Mouse (Mus musculus) forebrain, embryonic 11.5 days (tissue): ENCODE measurements around the gene Csnk2b. TPM values are rescaled to one million over a fixed set of nuclear protein-coding genes. Genes with fewer than 3 reads are reported as not detected.

Experiments
- ATAC-seq: fragments of 200-750 bp; cut with Nextera tagmentation; replicated peaks from 2 replicates; pipeline ENCODE4 v1.8.0; 2017; ENCODE audit warnings: moderate TSS enrichment; ENCODE audit not compliant: low FRiP score
- DNase-seq: peaks from one replicate; pipeline ENCODE4 v3.0.0-alpha.2; 2017; ENCODE audit warnings: low spot score
- H3K27ac ChIP-seq: fragments of 300-500 bp; sonication (generic); 2 replicates; pipeline ENCODE4 v1.5.1; 2014; ENCODE audit warnings: low read depth, low read length
- H3K27me3 ChIP-seq: fragments of 300-500 bp; sonication (generic); 2 replicates; pipeline ENCODE4 v1.6.1; 2014; ENCODE audit warnings: mild to moderate bottlenecking, low read length, mixed read lengths; ENCODE audit not compliant: control insufficient read depth, insufficient read depth
- H3K36me3 ChIP-seq: fragments of 300-500 bp; sonication (generic); 2 replicates; pipeline ENCODE4 v1.6.1; 2014; ENCODE audit warnings: mild to moderate bottlenecking, low read length, moderate library complexity, mixed read lengths; ENCODE audit not compliant: control insufficient read depth, insufficient read depth
- H3K4me1 ChIP-seq: fragments of 300-500 bp; sonication (generic); replicated peaks from 2 replicates; pipeline ENCODE4 v1.6.1; 2014; ENCODE audit warnings: low read length, mixed read lengths; ENCODE audit not compliant: control insufficient read depth, insufficient read depth
- H3K4me2 ChIP-seq: fragments of 300-500 bp; sonication (generic); 2 replicates; pipeline ENCODE4 v1.6.1; 2014; ENCODE audit warnings: low read depth, mild to moderate bottlenecking, low read length, moderate library complexity, mixed read lengths; ENCODE audit not compliant: severe bottlenecking
- H3K4me3 ChIP-seq: fragments of 300-500 bp; sonication (generic); 2 replicates; pipeline ENCODE4 v1.5.1; 2014; ENCODE audit warnings: low read depth, low read length
- H3K9ac ChIP-seq: fragments of 300-500 bp; sonication (generic); 2 replicates; pipeline ENCODE4 v1.6.1; 2014; ENCODE audit warnings: low read length
- H3K9me3 ChIP-seq: fragments of 300-500 bp; sonication (generic); 2 replicates; pipeline ENCODE4 v1.6.1; 2016; ENCODE audit warnings: low read length, mixed read lengths; ENCODE audit not compliant: control insufficient read depth
- WGBS: fragments of 180-500 bp; shearing (Covaris S2); extraction: QIAGEN DNeasy Blood & Tissue Kit; methylation state at CpG from one replicate; pipeline ENCODE4 v1.1.7; 2014; 5-methylcytosine and 5-hydroxymethylcytosine counted together
- polyA plus RNA-seq: library from polyadenylated mRNA; unstranded; fragments of >200 nt; fragmentation: Nextera tagmentation; extraction: Ambion mirVana; gene quantifications from 2 replicates; pipeline ENCODE4 v1.2.1, GENCODE M21; 2014

Csnk2b gene
- polyA plus RNA-seq, 1 experiment from 2014 or later, result 296 TPM

DNA sequence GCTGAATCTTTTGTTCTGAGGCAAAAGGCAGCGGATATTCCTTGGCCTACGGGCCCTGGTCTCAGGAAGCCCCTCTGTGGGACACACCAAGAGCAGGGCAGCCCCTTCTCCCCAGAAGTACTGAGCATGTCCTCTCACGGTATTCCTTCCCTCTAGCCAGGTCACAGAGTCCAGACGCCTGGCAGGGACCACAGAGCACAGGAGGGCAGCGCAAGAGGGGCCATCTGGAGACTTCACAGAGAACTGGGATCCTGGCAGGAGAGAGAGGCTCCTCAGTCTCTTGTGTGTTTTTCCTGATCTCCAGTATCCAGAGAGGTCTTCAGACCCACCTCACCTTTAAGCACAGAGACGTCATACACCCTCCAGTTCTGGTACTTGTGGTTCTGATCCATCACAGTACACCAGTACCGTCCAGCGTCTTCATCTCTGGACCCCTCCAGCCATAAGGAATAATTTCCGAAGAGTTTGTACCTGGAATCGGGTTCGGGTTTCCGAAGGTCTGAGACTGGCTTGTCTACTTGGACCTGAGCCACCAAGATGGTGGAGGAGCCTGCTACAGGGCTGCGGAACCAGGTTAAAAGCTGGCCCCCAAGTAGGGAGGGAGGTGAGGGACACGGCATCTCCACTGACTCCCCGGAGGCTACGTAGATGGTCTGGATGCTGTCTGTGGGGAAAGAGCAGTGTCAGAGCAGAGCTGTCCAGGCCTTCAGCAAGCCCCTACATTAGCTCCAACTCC is 38.8 kb downstream of the Csnk2b start:
- Histone ChIP-seq H3K36me3 (no peaks in the 10 kb centered on the region), H3K27me3 (no peaks in the 10 kb centered on the region), H3K4me2 (no peak overlapping the region), H3K4me1 (no peaks in the 10 kb centered on the region), H3K9me3 (no peaks in the 10 kb centered on the region), H3K27ac (no peak overlapping the region), H3K4me3 (no peak overlapping the region), H3K9ac (no peak overlapping the region)
- 86% methylated on average over 16 of the region's 16 CpGs for WGBS
- no peak for ATAC-seq
- DNase-seq, result no peak

DNA sequence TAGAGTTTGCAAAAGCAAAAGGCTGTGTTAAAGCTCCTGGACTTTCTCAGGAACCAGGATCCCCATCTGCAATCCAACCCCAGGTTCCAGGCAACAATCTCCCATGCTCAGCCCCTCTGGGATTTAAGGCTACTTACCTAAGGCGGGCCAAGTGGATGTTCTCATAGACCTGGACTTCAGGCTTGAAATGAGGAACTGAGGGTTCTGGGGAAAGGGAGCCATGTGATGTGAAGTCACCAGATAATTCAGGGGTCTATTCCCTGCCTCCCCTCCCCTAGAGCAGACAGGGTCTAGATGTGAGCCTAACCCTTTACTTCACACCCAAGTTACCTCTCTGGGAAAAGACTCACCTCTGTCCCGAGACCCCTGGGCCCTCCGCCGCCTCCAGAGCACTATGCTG is 41.1 kb downstream of the Csnk2b start:
- Histone ChIP-seq H3K4me1 (peaks cover 11% of the 10 kb centered on the region; the same call in 1 of the 2 replicates), H3K9ac (no peak overlapping the region)
- 74% methylated on average over 4 of the region's 4 CpGs for WGBS

DNA sequence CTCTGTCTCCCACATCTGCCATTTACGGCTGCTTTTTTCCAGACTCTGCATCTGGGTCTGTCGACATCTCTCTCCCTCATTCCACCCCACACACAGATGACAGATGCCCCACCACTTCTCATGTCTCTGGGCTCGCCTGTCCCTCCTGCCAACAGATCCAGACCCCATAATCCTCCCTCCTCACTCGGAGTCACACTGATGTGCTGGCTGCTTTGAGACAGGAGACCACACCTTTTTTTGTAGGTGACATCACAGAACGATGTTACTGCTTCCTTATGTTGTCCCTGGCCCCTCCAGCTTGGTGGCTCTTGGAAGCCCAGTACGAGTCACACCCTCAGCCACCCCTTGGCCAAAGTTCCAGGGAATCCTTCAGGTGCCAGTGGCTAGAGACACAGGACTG is 41.6 kb downstream of the Csnk2b start:
- Histone ChIP-seq H3K36me3 (no peaks in the 10 kb centered on the region), H3K4me1 (peaks cover 11% of the 10 kb centered on the region; the same call in 1 of the 2 replicates), H3K27me3 (no peaks in the 10 kb centered on the region), H3K4me3 (no peak overlapping the region), H3K27ac (no peak overlapping the region), H3K9ac (no peak overlapping the region), H3K4me2 (no peak overlapping the region), H3K9me3 (no peaks in the 10 kb centered on the region)
- 66% methylated on average over 6 of the region's 6 CpGs for WGBS
- no peak for DNase-seq
- no peak for ATAC-seq

More for the DNA sequence above, 41.1 kb downstream of the Csnk2b start:
- no peak overlapping the region for H3K4me2 ChIP-seq
- H3K27ac ChIP-seq, result no peak overlapping the region
- H3K9me3 ChIP-seq, result no peaks in the 10 kb centered on the region
- H3K36me3 ChIP-seq, result no peaks in the 10 kb centered on the region
- no peaks in the 10 kb centered on the region for H3K27me3 ChIP-seq
- DNase-seq (no peak), ATAC-seq (no peak)
- no peak overlapping the region for H3K4me3 ChIP-seq

DNA sequence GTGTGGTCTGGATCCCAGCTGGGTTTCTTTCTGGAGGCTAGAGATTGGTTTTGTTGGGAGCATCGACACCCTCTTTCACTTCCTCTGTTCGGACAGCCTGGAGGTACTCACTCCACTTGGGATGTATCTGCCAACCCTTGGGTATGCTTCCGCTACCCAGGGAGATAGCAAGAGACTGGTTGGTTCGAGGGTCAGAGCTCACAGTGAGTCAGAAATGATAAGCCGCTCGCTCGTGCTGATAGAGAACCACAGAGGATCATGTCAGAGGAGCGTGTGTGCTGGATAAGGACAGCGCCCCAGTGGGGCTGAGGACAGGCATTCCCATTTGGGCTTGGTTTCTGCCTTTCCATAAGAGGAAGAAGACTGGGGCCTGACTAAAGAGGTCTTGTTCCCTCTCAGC is 42.1 kb downstream of the Csnk2b start:
- 71% methylated on average over 9 of the region's 9 CpGs for WGBS
- ATAC-seq (no peak), DNase-seq (no peak)
- Histone ChIP-seq H3K9ac (no peak overlapping the region), H3K27me3 (no peaks in the 10 kb centered on the region), H3K4me1 (peaks cover 11% of the 10 kb centered on the region; the same call in 1 of the 2 replicates), H3K4me3 (no peak overlapping the region), H3K36me3 (no peaks in the 10 kb centered on the region), H3K9me3 (no peaks in the 10 kb centered on the region), H3K27ac (no peak overlapping the region), H3K4me2 (no peak overlapping the region)

DNA sequence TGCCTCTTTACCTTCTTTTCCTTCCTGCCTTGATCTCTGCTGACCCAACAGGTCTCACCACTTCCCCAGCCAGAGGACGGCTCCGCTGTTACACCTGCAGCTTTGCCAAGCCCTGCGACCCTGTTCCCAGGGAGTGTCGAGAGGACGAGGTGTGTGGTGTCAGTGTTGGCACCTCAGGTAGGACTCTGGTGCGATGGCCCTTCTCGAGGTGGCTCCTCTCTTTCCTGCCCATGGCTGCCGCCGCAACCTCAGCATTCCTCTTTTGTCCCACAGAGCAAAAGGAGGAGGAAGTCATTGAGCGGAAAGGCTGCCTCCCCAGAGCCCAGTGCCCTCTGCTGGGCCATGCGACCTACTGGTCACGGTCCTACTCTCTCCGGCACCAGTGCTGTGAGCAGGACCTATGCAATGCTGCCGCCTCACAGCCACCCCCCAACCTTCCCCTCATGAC is 44.0 kb downstream of the Csnk2b start, which contains the start of gene Ly6g6d:
Gene Ly6g6d, minus strand, starts transcription at position 280 of the 448 bp plus-strand sequence.
- Histone ChIP-seq H3K4me2 (peak within 1 kb of the TSS; percentile 41), H3K4me1 (peaks cover 11% of the 10 kb centered on the region; the same call in 1 of the 2 replicates), H3K36me3 (no peaks in the 10 kb centered on the region), H3K9me3 (no peaks in the 10 kb centered on the region), H3K27me3 (no peaks in the 10 kb centered on the region), H3K4me3 (no peak within 1 kb of the TSS), H3K27ac (no peak within 1 kb of the TSS), H3K9ac (peak within 1 kb of the TSS; percentile 45)
- DNase-seq (no peak), ATAC-seq (0 out of 2 replicates have a peak, but pooled peaks have one; percentile 51)
- 8% methylated on average over 14 of the region's 14 CpGs for WGBS

DNA sequence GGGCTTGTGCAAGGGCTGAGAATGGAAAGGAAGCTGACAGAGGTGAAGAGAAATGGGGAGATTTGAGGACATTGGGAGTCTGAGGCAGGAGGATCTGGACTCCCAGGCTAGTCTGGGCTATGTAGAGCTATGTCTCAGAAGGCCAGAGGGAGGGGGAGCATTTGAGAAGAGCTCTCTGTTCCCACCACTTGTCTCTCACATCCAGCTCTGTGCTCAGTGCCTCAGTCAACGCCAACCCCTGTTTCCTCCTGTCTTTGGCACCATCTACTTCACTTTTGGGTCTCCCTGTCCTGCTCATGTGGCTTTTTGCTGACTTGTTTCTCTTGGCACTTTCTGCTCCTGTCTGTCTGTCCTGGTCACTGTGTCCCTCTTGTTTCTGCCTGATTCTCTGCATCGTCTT is 44.6 kb downstream of the Csnk2b start:
- DNase-seq (no peak), ATAC-seq (no peak)
- H3K27me3 ChIP-seq, result no peaks in the 10 kb centered on the region
- no peak overlapping the region for H3K4me3 ChIP-seq
- peak overlapping the region; percentile 45 for H3K9ac ChIP-seq
- peak overlapping the region; percentile 41 for H3K4me2 ChIP-seq
- peaks cover 11% of the 10 kb centered on the region; the same call in 1 of the 2 replicates for H3K4me1 ChIP-seq
- no peaks in the 10 kb centered on the region for H3K36me3 ChIP-seq
- H3K9me3 ChIP-seq, result no peaks in the 10 kb centered on the region
- 54% methylated on average over 2 of the region's 2 CpGs for WGBS
- H3K27ac ChIP-seq, result no peak overlapping the region

DNA sequence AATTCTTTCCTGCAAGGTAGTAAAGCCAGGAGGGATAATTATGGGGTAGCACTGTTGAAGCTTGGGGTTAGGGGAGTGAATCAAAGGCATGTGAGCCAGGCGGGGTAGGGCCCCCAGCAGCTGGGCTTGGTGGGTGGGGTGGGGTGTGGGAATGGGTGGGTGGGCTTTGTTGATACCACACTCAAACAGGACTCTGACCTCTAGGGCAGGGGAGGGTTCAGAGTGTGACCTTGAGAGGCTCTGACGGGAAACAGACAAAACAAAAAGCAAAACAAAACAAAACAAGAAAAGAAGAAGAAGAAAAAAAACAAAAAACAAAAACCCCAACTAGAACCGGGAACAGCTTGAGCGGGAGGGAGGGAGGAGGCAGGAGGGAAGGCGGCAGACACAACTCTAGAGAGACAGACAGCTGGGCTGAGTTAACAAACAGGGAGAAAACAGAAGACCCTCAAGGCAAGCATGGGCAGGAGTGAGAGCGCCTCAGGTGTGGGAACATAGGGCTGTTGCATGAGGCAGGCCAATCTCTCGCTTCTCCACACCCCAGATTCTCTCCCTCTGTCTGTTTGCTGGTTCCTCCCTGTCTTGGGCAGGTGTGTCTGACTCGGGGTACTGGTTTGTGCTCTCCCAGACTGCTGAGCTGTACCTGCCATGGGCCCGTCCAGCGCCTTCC is 45.2 kb downstream of the Csnk2b start, which contains the start of gene Ly6g6e:
Gene Ly6g6e, plus strand, starts transcription at position 396 of the 670 bp plus-strand sequence.
- Histone ChIP-seq H3K4me2 (peak within 1 kb of the TSS; percentile 41), H3K27ac (no peak within 1 kb of the TSS), H3K9ac (peak within 1 kb of the TSS; percentile 45), H3K4me3 (no peak within 1 kb of the TSS), H3K27me3 (no peaks in the 10 kb centered on the region), H3K9me3 (no peaks in the 10 kb centered on the region), H3K4me1 (peaks cover 11% of the 10 kb centered on the region; the same call in 1 of the 2 replicates), H3K36me3 (no peaks in the 10 kb centered on the region)
- DNase-seq (no peak), ATAC-seq (no peak)
- WGBS, result 22% methylated on average over 10 of the region's 10 CpGs

DNA sequence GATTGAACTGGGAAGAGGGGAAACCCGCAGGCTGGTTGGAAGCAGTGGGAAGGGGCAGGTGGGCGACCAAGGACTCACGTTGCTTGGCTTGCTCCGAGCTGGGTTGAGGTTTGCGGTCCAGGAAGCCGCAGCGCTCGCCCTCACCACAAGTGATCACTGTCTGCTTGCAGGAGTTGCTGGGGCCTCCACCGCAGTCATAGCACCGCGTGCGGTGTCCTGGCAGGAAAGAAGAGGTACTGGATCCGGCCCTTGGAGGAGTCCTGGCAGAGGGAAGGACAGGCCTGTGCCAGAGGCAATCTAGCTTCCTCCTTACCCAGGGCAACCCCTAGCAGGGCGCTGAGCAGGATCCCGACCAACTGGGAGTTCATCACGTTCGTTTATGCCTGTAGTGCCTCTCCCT is 47.8 kb downstream of the Csnk2b start:
- no peak for ATAC-seq
- peaks cover 11% of the 10 kb centered on the region; the same call in 1 of the 2 replicates for H3K4me1 ChIP-seq
- WGBS, result 58% methylated on average over 17 of the region's 17 CpGs
- H3K4me2 ChIP-seq, result no peak overlapping the region
- no peak overlapping the region for H3K27ac ChIP-seq
- no peaks in the 10 kb centered on the region for H3K27me3 ChIP-seq
- H3K9me3 ChIP-seq, result no peaks in the 10 kb centered on the region
- no peak overlapping the region for H3K9ac ChIP-seq
- H3K4me3 ChIP-seq, result no peak overlapping the region
- DNase-seq, result no peak
- H3K36me3 ChIP-seq, result no peaks in the 10 kb centered on the region
